Mouse (Mus musculus): ENCODE measurements around the gene Stk33.
"Not testable (repeated sequence)": the region's sequence is repeated elsewhere in the genome, so short reads cannot be mapped to it uniquely, and the experiment has no call there.

The Stk33 gene

GRCm38 (mm10) chr7:109438781-109439591 is at the start of gene Stk33:
Gene Stk33 (minus strand): TSS chr7:109439081.
- DNase-seq = peak; percentile 21

GRCm38 (mm10) chr7:109484221-109484620 is 45.3 kb upstream of the Stk33 start:
- no peak for DNase-seq

- DNase-seq = peak; percentile 28
Observed at GRCm38 (mm10) chr7:109480765-109481197, 41.9 kb upstream of the Stk33 start.

GRCm38 (mm10) chr7:109477926-109478325 is 39.0 kb upstream of the Stk33 start:
- no peak for DNase-seq

GRCm38 (mm10) chr7:109470700-109471099 is 31.8 kb upstream of the Stk33 start:
- DNase-seq = no peak

GRCm38 (mm10) chr7:109468262-109468701 is 29.4 kb upstream of the Stk33 start:
- DNase-seq = peak; percentile 27

- no peak for DNase-seq
Observed at GRCm38 (mm10) chr7:109467591-109467990, 28.7 kb upstream of the Stk33 start.

GRCm38 (mm10) chr7:109460698-109461097 is 21.8 kb upstream of the Stk33 start:
- DNase-seq = no peak

GRCm38 (mm10) chr7:109456563-109456962 is 17.7 kb upstream of the Stk33 start:
- DNase-seq = no peak

GRCm38 (mm10) chr7:109455748-109456147 is 16.9 kb upstream of the Stk33 start:
- no peak for DNase-seq

GRCm38 (mm10) chr7:109454856-109455255 is 16.0 kb upstream of the Stk33 start:
- no peak for DNase-seq

GRCm38 (mm10) chr7:109448060-109448459 is 9.2 kb upstream of the Stk33 start:
- DNase-seq = no peak

- DNase-seq = peak; percentile 31
Observed at GRCm38 (mm10) chr7:109445012-109445411, 6.1 kb upstream of the Stk33 start.

GRCm38 (mm10) chr7:109442739-109443138 is 3.9 kb upstream of the Stk33 start:
- no peak for DNase-seq

GRCm38 (mm10) chr7:109440697-109441269 is 1.9 kb upstream of the Stk33 start:
- no peak for DNase-seq

GRCm38 (mm10) chr7:109424422-109425159 is 14.3 kb downstream of the Stk33 start:
- no peak for DNase-seq

- DNase-seq = no peak
Observed at GRCm38 (mm10) chr7:109422803-109423202, 16.1 kb downstream of the Stk33 start.

GRCm38 (mm10) chr7:109405491-109405890 is 33.4 kb downstream of the Stk33 start:
- no peak for DNase-seq

GRCm38 (mm10) chr7:109399299-109399698 is 39.6 kb downstream of the Stk33 start:
- no peak for DNase-seq

GRCm38 (mm10) chr7:109381131-109381530 is 57.8 kb downstream of the Stk33 start:
- no peak for DNase-seq

- not testable (repeated sequence) for DNase-seq
Observed at GRCm38 (mm10) chr7:109373556-109373955, 65.3 kb downstream of the Stk33 start.

- no peak for DNase-seq
Observed at GRCm38 (mm10) chr7:109358435-109359187, 80.3 kb downstream of the Stk33 start.

GRCm38 (mm10) chr7:109357877-109358276 is 81.0 kb downstream of the Stk33 start:
- DNase-seq = no peak
